Comparison of ENCODE assay signal across 8 mouse cellular contexts in genomic region chr9:79759385-79760005, GRCm38 (mm10). TPM values are rescaled to one million over a fixed set of nuclear protein-coding genes. Genes with fewer than 3 reads are reported as not detected.
DNase-seq lines count a peak whose midpoint lies in the region; ATAC-seq and TF ChIP-seq lines count a peak whose summit lies in the region.

Gene Cox7a2, minus strand, starts transcription at chr9:79759878.

- no peaks in the 10 kb centered on the region for H3K9me3 ChIP-seq in G1E (replicated peaks)
- no peaks in the 10 kb centered on the region for H3K9me3 ChIP-seq in forebrain, embryonic 16.5 days (ENCODE audit: control insufficient read depth, low read length)
- no peaks in the 10 kb centered on the region for H3K9me3 ChIP-seq in lung, embryonic 14.5 days (ENCODE audit: low read depth, low read length)

- DNase-seq in G1E (ENCODE audit: low spot score) = peak; percentile 72
- DNase-seq in cerebellum, adult 18-20 months = peak; percentile 95 to 97
- DNase-seq in heart, postnatal 36 days = peak; percentile 94 to 95
- DNase-seq in layer of hippocampus, adult 2 months (ENCODE audit: low spot score in 2 of 2) = peak; percentile 94 to 96
- peak; percentile 99 for DNase-seq in lung, embryonic 14.5 days
- peak; percentile 97 for DNase-seq in thymus, adult 2 months

- intact Hi-C loops in heart, postnatal 36 days (cut with DNase I) = loop anchor here (2.0 kb wide), 1 partner anchor 33 kb away; the partner anchor contains the start of gene Tmem30a

- no peak for TF ChIP-seq CTCF in G1E (IDR thresholded peaks at IDR 0.05; ENCODE audit: low read depth, low read length)
- TF ChIP-seq CTCF in layer of hippocampus, adult 2 months (conservative IDR thresholded peaks at IDR 0.05) = 0 out of 2 replicates have a peak, but pooled peaks have one; percentile 20
- no peak for TF ChIP-seq CTCF in lung, embryonic 14.5 days (IDR thresholded peaks at IDR 0.05; ENCODE audit: low read depth)
- TF ChIP-seq CTCF in olfactory bulb, adult 2 months (IDR thresholded peaks at IDR 0.05; ENCODE audit: insufficient read depth, low read depth, low read length) = no peak
- no peak for TF ChIP-seq CTCF in thymus, adult 2 months (IDR thresholded peaks at IDR 0.05; ENCODE audit: borderline replicate concordance, control insufficient read depth, extremely low read depth, insufficient read depth, low read length, poor library complexity)

- peak within 1 kb of the TSS; percentile 88 for H3K27ac ChIP-seq in forebrain, embryonic 16.5 days (ENCODE audit: low read length)
- H3K27ac ChIP-seq in layer of hippocampus, adult 2 months = peak within 1 kb of the TSS; percentile 94
- peak within 1 kb of the TSS; percentile 95 for H3K27ac ChIP-seq in lung, embryonic 14.5 days (ENCODE audit: low read depth)
- H3K27ac ChIP-seq in olfactory bulb, adult 2 months (ENCODE audit: insufficient read depth, low read depth, low read length) = peak within 1 kb of the TSS; percentile 57
- H3K27ac ChIP-seq in thymus, adult 2 months (ENCODE audit: control insufficient read depth, insufficient read depth, low read length) = peak within 1 kb of the TSS; percentile 59

- H3K27me3 ChIP-seq in G1E (ENCODE audit: insufficient read depth, low read length) = no peaks in the 10 kb centered on the region
- H3K27me3 ChIP-seq in forebrain, embryonic 16.5 days (replicated peaks; ENCODE audit: control insufficient read depth, insufficient read depth, low read length) = no peaks in the 10 kb centered on the region
- H3K27me3 ChIP-seq in lung, embryonic 14.5 days (ENCODE audit: insufficient read depth, low read length) = no peaks in the 10 kb centered on the region
- H3K27me3 ChIP-seq in thymus, adult 2 months (ENCODE audit: control insufficient read depth, insufficient read depth, low read length) = no peaks in the 10 kb centered on the region

- H3K9ac ChIP-seq in forebrain, embryonic 16.5 days (replicated peaks; ENCODE audit: low read depth, low read length) = peak within 1 kb of the TSS; percentile 82
- peak within 1 kb of the TSS; percentile 91 for H3K9ac ChIP-seq in lung, embryonic 14.5 days

- TF ChIP-seq POLR2A in olfactory bulb, adult 2 months (IDR thresholded peaks at IDR 0.05; ENCODE audit: insufficient read depth, low read depth, low read length) = peak; percentile 76
- peak; percentile 71 for TF ChIP-seq POLR2A in thymus, adult 2 months (IDR thresholded peaks at IDR 0.05; ENCODE audit: control insufficient read depth, extremely low read depth, insufficient read depth, low read length, poor library complexity)

- H3K4me1 ChIP-seq in G1E (ENCODE audit: insufficient read depth, low read depth, low read length) = peaks cover 17% of the 10 kb centered on the region
- H3K4me1 ChIP-seq in forebrain, embryonic 16.5 days (replicated peaks; ENCODE audit: control insufficient read depth, insufficient read depth, low read length) = peaks cover 10% of the 10 kb centered on the region
- 0 out of 2 replicates have a peak, but pooled peaks cover 3% of the 10 kb centered on the region for H3K4me1 ChIP-seq in lung, embryonic 14.5 days (ENCODE audit: insufficient read depth)
- no peaks in the 10 kb centered on the region for H3K4me1 ChIP-seq in olfactory bulb, adult 2 months (ENCODE audit: control insufficient read depth, insufficient read depth, low read length)
- 0 out of 2 replicates have a peak, but pooled peaks cover 2% of the 10 kb centered on the region for H3K4me1 ChIP-seq in thymus, adult 2 months (replicated peaks; ENCODE audit: control insufficient read depth, insufficient read depth, low read length)

- H3K4me3 ChIP-seq in G1E (ENCODE audit: low read depth, low read length) = peak within 1 kb of the TSS; percentile 97
- H3K4me3 ChIP-seq in forebrain, embryonic 16.5 days (replicated peaks; ENCODE audit: low read length) = peak within 1 kb of the TSS; percentile 96
- peak within 1 kb of the TSS; percentile 80 for H3K4me3 ChIP-seq in layer of hippocampus, adult 2 months
- peak within 1 kb of the TSS; percentile 84 for H3K4me3 ChIP-seq in lung, embryonic 14.5 days (ENCODE audit: low read depth, low read length)
- H3K4me3 ChIP-seq in olfactory bulb, adult 2 months (ENCODE audit: insufficient read depth, low read depth, low read length) = peak within 1 kb of the TSS; percentile 71
- H3K4me3 ChIP-seq in thymus, adult 2 months (ENCODE audit: control insufficient read depth, insufficient read depth, low read length) = peak within 1 kb of the TSS; percentile 90

- ATAC-seq in G1E (ENCODE audit: extremely low read depth, insufficient number of reproducible peaks, low FRiP score, poor library complexity, severe bottlenecking) = peak; percentile 99
- peak; percentile 100 for ATAC-seq in forebrain, embryonic 16.5 days
- ATAC-seq in lung, embryonic 14.5 days (ENCODE audit: insufficient read depth) = peak; percentile 100

- under 1% methylated on average over 49 of the region's 49 CpGs for WGBS in forebrain, embryonic 16.5 days
- under 1% methylated on average over 49 of the region's 49 CpGs for WGBS in lung, embryonic 14.5 days
- WGBS in olfactory bulb, adult 2 months = under 1% methylated on average over 49 of the region's 49 CpGs
- WGBS in thymus, adult 2 months = under 1% methylated on average over 49 of the region's 49 CpGs

- peak within 1 kb of the TSS; percentile 85 for H3K4me2 ChIP-seq in forebrain, embryonic 16.5 days (ENCODE audit: low read length)
- H3K4me2 ChIP-seq in lung, embryonic 14.5 days = peak within 1 kb of the TSS; percentile 84

- H3K36me3 ChIP-seq in G1E (replicated peaks) = peaks cover 28% of the 10 kb centered on the region
- H3K36me3 ChIP-seq in forebrain, embryonic 16.5 days (ENCODE audit: control insufficient read depth, insufficient read depth) = peaks cover 2% of the 10 kb centered on the region; the same call in 1 of the 2 replicates
- peaks cover 30% of the 10 kb centered on the region for H3K36me3 ChIP-seq in lung, embryonic 14.5 days (ENCODE audit: insufficient read depth)
- peaks cover 16% of the 10 kb centered on the region for H3K36me3 ChIP-seq in thymus, adult 2 months (ENCODE audit: control insufficient read depth, insufficient read depth, low read length)

RNA-seq across cellular contexts. Expression of gene Cox7a2, which starts in this region (rescaled TPM):
- total RNA-seq in G1E (2014; fragmentation: Nextera tagmentation) (64.5 and 64.9 TPM in 2 replicates), G1E (2017) (225 and 263 TPM in 2 replicates)
- polyA plus RNA-seq in G1E (2012) = 16.9 and 19.3 TPM in 2 replicates
- polyA plus RNA-seq in forebrain, embryonic 16.5 days (2015; fragmentation: Nextera tagmentation; extraction: Ambion mirVana) = 656 and 665 TPM in 2 replicates
- total RNA-seq in heart, postnatal 36 days (2021) = 1,000 to 10,000 TPM; 1,024 to 1,052 TPM
- 100 to 1,000 TPM; 305 to 312 TPM for total RNA-seq in layer of hippocampus, adult 2 months (2021)
- 650 and 710 TPM in 2 replicates for polyA plus RNA-seq in lung, embryonic 14.5 days (2014; fragmentation: Nextera tagmentation; extraction: Ambion mirVana)
- polyA plus RNA-seq in olfactory bulb, adult 2 months (2012; ENCODE audit: insufficient read depth, insufficient read length, low replicate concordance, missing spikeins) = not detected in 2 replicates
- polyA plus RNA-seq in thymus, adult 2 months (2012; rRNA removed) = 146 and 213 TPM in 2 replicates

Comparison
In these comparisons a context has a peak if more than half of its experiments do, and no peak if none do; other contexts are left out.
1. Peak in every context shown above with its lines: DNase-seq, ATAC-seq, H3K4me3 ChIP-seq and H3K27ac ChIP-seq.